Mouse (Mus musculus): Measurements from ENCODE around the gene Fam214a.

GRCm38 (mm10) chr9:74938670-74939534 lies 13.8 kb upstream of the Fam214a start:
- TF ChIP-seq CTCF (IDR thresholded peaks at IDR 0.05; ENCODE audit: low read depth, low read length) = no peak
- TF ChIP-seq POLR2A (IDR thresholded peaks at IDR 0.05; ENCODE audit: borderline replicate concordance, low read depth, low read length) = no peak

Measured in bone marrow macrophage, adult 2 months (primary cell).